Mouse (Mus musculus): ENCODE results near the gene Rbfox3. TPM values are rescaled to one million over a fixed set of nuclear protein-coding genes. Genes with fewer than 3 reads are reported as not detected.

Rbfox3 gene
- polyA plus RNA-seq, 1 experiment = 163 TPM

DNA sequence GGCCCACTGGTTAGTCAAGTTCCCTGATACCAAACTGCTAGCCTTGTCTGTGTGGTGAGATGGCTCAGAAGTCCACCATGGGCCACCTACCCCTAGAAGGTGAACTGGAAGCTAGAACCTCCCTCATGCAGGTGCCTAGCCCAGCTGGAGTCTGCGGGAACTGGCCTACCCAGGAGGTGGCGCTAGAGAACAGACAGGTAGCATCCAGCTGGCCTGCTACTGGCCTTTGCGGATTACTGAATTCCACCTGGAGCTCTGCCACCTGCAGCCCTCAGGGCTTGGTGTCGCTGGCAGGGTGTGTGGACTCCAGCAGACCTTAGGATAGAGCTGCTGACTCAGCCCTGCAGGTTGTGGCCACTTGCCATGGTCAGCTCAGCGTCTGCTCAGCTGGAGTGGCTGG is 263.0 kb downstream of the Rbfox3 start:
- no peak overlapping the region for H3K27ac ChIP-seq (ENCODE audit: insufficient read depth, low read length)
- H3K27me3 ChIP-seq (ENCODE audit: control insufficient read depth, insufficient read depth, low read length) = no peaks in the 10 kb centered on the region
- peak; percentile 86 to 90 for DNase-seq
- peaks cover 56% of the 10 kb centered on the region for H3K4me1 ChIP-seq (ENCODE audit: control insufficient read depth, insufficient read depth, low read length)
- under 1% methylated on average over 5 of the region's 5 CpGs for WGBS
- no peak for TF ChIP-seq POLR2A (IDR thresholded peaks at IDR 0.05; ENCODE audit: borderline replicate concordance, insufficient read depth, low read length)
- TF ChIP-seq CTCF (IDR thresholded peaks at IDR 0.05; ENCODE audit: borderline replicate concordance, insufficient read depth, low read depth, low read length) = peak; percentile 79
- no peak overlapping the region for H3K4me3 ChIP-seq (replicated peaks; ENCODE audit: insufficient read depth, low read depth, low read length)

DNA sequence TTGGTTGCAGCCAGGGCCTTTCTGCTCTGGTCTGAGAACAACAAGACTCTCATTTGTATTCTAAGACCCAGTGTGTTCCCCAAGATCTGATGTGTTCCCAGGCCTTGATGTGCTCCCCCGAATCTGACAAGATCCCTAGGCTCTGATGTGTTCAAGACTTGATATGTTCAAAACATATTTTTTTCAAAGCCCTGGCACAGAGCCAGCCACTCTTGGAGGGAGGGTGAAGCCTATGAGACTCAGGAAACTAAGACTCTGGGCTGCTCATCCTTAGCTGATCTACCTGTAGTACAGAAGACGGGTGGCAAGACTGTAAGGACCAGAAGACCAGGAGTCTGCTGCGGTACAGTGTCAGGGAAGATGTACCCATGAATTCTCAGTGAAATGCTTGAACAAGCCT is 264.5 kb downstream of the Rbfox3 start:
- 46% methylated on average over 3 of the region's 3 CpGs for WGBS
- TF ChIP-seq CTCF (IDR thresholded peaks at IDR 0.05; ENCODE audit: borderline replicate concordance, insufficient read depth, low read depth, low read length) = no peak
- TF ChIP-seq POLR2A (IDR thresholded peaks at IDR 0.05; ENCODE audit: borderline replicate concordance, insufficient read depth, low read length) = no peak
- Histone ChIP-seq H3K27me3 (ENCODE audit: control insufficient read depth, insufficient read depth, low read length) (no peaks in the 10 kb centered on the region), H3K27ac (ENCODE audit: insufficient read depth, low read length) (no peak overlapping the region), H3K4me1 (ENCODE audit: control insufficient read depth, insufficient read depth, low read length) (peaks cover 53% of the 10 kb centered on the region), H3K4me3 (replicated peaks; ENCODE audit: insufficient read depth, low read depth, low read length) (no peak overlapping the region)
- DNase-seq = no peak

DNA sequence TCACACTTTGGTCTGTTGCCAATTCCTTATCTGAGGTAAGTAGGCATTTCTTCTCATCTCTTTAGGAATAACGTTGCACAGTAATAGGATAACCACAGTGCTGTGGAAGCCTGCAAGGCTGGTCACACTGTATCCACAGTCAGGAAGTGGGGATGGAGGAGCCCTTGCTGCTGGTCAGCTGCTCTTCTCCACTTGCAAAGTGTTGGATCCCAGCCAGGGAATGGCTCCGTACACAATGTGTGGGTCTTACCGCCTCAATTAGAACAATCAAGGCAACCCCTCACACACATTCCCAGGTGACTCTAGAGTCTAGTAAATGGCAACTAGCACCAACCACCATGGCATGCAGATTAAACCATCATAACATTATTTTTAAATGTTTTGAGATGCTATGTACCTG is 266.2 kb downstream of the Rbfox3 start:
- H3K27ac ChIP-seq (ENCODE audit: insufficient read depth, low read length) = no peak overlapping the region
- H3K4me3 ChIP-seq (replicated peaks; ENCODE audit: insufficient read depth, low read depth, low read length) = no peak overlapping the region
- H3K4me1 ChIP-seq (ENCODE audit: control insufficient read depth, insufficient read depth, low read length) = peaks cover 41% of the 10 kb centered on the region
- DNase-seq = peak in 1 of 2 experiments; percentile 37
- TF ChIP-seq POLR2A (IDR thresholded peaks at IDR 0.05; ENCODE audit: borderline replicate concordance, insufficient read depth, low read length) (no peak), CTCF (IDR thresholded peaks at IDR 0.05; ENCODE audit: borderline replicate concordance, insufficient read depth, low read depth, low read length) (no peak)
- no peaks in the 10 kb centered on the region for H3K27me3 ChIP-seq (ENCODE audit: control insufficient read depth, insufficient read depth, low read length)
- 20% methylated on average over 3 of the region's 3 CpGs for WGBS

DNA sequence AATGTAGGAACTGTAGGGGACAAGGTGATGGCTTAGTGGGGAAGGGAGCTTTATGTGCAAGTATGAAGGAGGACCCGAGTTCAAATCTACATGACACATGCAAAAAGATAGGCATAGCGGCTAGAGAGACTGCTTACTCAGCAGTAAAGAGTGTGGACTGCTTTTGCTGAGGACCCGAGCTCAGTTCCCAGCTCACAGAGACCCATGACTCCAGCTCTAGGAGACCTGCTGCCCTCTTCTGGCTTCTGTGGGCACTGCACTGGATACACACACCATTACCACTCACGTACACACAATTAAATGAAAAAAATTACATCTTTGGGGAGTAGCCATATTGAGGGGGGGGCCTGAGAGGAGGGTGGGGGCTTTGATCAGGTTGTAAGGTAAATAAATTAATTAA is 270.7 kb downstream of the Rbfox3 start:
- no peaks in the 10 kb centered on the region for H3K27me3 ChIP-seq (ENCODE audit: control insufficient read depth, insufficient read depth, low read length)
- no peak for TF ChIP-seq POLR2A (IDR thresholded peaks at IDR 0.05; ENCODE audit: borderline replicate concordance, insufficient read depth, low read length)
- TF ChIP-seq CTCF (IDR thresholded peaks at IDR 0.05; ENCODE audit: borderline replicate concordance, insufficient read depth, low read depth, low read length) = peak; percentile 27; the same call in 1 of the 2 replicates
- peaks cover 35% of the 10 kb centered on the region for H3K4me1 ChIP-seq (ENCODE audit: control insufficient read depth, insufficient read depth, low read length)
- 85% methylated on average over 4 of the region's 4 CpGs for WGBS
- no peak for DNase-seq
- H3K4me3 ChIP-seq (replicated peaks; ENCODE audit: insufficient read depth, low read depth, low read length) = no peak overlapping the region
- H3K27ac ChIP-seq (ENCODE audit: insufficient read depth, low read length) = no peak overlapping the region

DNA sequence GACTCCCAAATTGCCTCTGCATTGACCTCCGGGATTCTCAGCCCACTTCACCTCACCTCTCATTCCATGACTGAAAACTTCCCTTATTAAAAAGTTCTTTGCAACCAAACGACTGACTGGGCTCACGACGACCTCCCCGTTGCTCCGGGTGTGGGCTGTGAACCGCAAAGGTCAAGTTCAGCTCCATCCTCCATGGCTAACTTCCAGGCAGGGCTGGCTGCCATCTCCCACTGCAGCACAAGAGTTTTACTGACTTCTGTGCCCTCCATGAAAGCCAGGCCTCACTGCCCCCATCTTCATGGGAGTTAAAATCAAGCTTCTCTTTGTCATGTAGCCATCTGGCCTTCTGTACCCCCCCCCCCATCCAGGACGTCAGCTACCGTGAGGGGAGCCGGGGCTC is 273.7 kb downstream of the Rbfox3 start:
- DNase-seq = no peak
- H3K27me3 ChIP-seq (ENCODE audit: control insufficient read depth, insufficient read depth, low read length) = no peaks in the 10 kb centered on the region
- TF ChIP-seq POLR2A (IDR thresholded peaks at IDR 0.05; ENCODE audit: borderline replicate concordance, insufficient read depth, low read length) (no peak), CTCF (IDR thresholded peaks at IDR 0.05; ENCODE audit: borderline replicate concordance, insufficient read depth, low read depth, low read length) (no peak)
- H3K4me1 ChIP-seq (ENCODE audit: control insufficient read depth, insufficient read depth, low read length) = peaks cover 45% of the 10 kb centered on the region
- WGBS = 9% methylated on average over 10 of the region's 10 CpGs
- H3K27ac ChIP-seq (ENCODE audit: insufficient read depth, low read length) = no peak overlapping the region
- no peak overlapping the region for H3K4me3 ChIP-seq (replicated peaks; ENCODE audit: insufficient read depth, low read depth, low read length)

DNA sequence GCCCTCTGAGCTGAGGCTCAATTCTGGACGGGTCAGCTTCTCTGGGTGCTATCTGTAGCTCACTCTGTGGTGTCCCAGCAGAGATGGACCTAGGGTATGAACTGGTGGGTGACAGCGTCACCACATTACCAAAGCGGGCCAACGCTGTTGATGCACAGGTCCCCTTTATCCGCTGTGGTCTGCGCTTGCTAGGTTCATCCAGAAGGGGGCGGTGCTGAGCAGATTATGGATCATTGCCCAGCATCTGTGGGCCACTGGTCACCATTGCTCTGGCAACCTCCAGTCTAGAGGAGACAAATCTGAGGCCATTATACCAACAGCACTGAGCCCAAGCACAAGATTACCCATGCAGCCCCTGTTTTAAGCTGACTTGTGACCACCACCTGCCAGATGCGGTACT is 276.8 kb downstream of the Rbfox3 start:
- peak in 1 of 2 experiments; percentile 55 for DNase-seq
- Histone ChIP-seq H3K4me3 (replicated peaks; ENCODE audit: insufficient read depth, low read depth, low read length) (no peak overlapping the region), H3K27ac (ENCODE audit: insufficient read depth, low read length) (no peak overlapping the region), H3K4me1 (ENCODE audit: control insufficient read depth, insufficient read depth, low read length) (peaks cover 62% of the 10 kb centered on the region), H3K27me3 (ENCODE audit: control insufficient read depth, insufficient read depth, low read length) (no peaks in the 10 kb centered on the region)
- WGBS = 44% methylated on average over 8 of the region's 8 CpGs
- TF ChIP-seq CTCF (IDR thresholded peaks at IDR 0.05; ENCODE audit: borderline replicate concordance, insufficient read depth, low read depth, low read length) = peak; percentile 67
- TF ChIP-seq POLR2A (IDR thresholded peaks at IDR 0.05; ENCODE audit: borderline replicate concordance, insufficient read depth, low read length) = no peak

DNA sequence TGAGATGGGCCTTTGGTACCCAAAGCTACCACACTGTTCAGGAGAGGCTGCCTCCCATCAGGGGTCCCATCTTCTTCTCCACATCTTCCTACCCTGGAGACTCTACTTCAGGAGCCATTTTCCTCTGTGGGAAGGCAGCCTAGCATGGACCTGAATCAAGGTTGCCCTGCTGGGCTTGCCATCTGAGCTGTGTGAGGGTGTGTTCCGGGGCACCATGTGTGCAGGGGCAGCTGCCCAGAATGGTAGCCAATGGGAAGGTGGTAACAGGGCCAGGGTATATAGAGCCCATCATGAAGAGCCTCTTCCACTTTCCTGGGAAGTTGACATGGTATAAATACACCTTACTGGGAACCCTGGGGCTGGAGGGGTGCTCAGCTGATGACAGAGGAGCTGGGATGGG is 281.7 kb downstream of the Rbfox3 start:
- H3K27ac ChIP-seq (ENCODE audit: insufficient read depth, low read length) = no peak overlapping the region
- H3K27me3 ChIP-seq (ENCODE audit: control insufficient read depth, insufficient read depth, low read length) = no peaks in the 10 kb centered on the region
- WGBS = 13% methylated on average over 1 of the region's 1 CpGs
- peaks cover 67% of the 10 kb centered on the region for H3K4me1 ChIP-seq (ENCODE audit: control insufficient read depth, insufficient read depth, low read length)
- peak; percentile 68 to 77 for DNase-seq
- TF ChIP-seq CTCF (IDR thresholded peaks at IDR 0.05; ENCODE audit: borderline replicate concordance, insufficient read depth, low read depth, low read length) (no peak), POLR2A (IDR thresholded peaks at IDR 0.05; ENCODE audit: borderline replicate concordance, insufficient read depth, low read length) (no peak)
- H3K4me3 ChIP-seq (replicated peaks; ENCODE audit: insufficient read depth, low read depth, low read length) = no peak overlapping the region

DNA sequence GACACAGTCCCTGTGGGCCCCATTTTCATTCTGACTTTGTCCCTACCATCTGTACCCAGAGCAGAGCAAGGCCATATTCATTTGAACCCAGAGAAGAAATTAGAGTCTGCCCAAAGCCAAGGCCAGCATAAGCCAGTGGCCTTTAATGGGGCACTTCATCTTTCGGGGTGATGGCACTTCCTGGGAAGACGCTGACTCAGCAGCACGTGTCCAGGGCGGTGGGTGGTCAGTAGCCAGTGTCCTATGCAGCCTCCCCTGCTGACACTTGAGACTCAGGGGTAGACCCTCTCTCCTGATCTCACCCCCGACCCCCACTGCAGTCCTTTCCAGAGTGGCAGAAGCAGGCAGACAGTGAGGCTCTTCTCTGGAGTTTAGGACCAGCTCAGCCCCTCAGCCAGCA is 283.9 kb downstream of the Rbfox3 start:
- WGBS = 52% methylated on average over 5 of the region's 5 CpGs
- DNase-seq = no peak

More for the DNA sequence above, 283.9 kb downstream of the Rbfox3 start:
- peaks cover 71% of the 10 kb centered on the region for H3K4me1 ChIP-seq (ENCODE audit: control insufficient read depth, insufficient read depth, low read length)
- H3K27me3 ChIP-seq (ENCODE audit: control insufficient read depth, insufficient read depth, low read length) = no peaks in the 10 kb centered on the region
- TF ChIP-seq POLR2A (IDR thresholded peaks at IDR 0.05; ENCODE audit: borderline replicate concordance, insufficient read depth, low read length) = no peak
- no peak for TF ChIP-seq CTCF (IDR thresholded peaks at IDR 0.05; ENCODE audit: borderline replicate concordance, insufficient read depth, low read depth, low read length)
- no peak overlapping the region for H3K4me3 ChIP-seq (replicated peaks; ENCODE audit: insufficient read depth, low read depth, low read length)
- no peak overlapping the region for H3K27ac ChIP-seq (ENCODE audit: insufficient read depth, low read length)
